Mouse (Mus musculus) fibroblast of lung, adult 2 months (primary cell): ENCODE results near the gene Vipr2.

Experiments
- DNase-seq: peaks from one replicate; pipeline ENCODE4 v3.0.0-alpha.2; 2011; ENCODE audit warnings: low read depth

The Vipr2 gene

DNA sequence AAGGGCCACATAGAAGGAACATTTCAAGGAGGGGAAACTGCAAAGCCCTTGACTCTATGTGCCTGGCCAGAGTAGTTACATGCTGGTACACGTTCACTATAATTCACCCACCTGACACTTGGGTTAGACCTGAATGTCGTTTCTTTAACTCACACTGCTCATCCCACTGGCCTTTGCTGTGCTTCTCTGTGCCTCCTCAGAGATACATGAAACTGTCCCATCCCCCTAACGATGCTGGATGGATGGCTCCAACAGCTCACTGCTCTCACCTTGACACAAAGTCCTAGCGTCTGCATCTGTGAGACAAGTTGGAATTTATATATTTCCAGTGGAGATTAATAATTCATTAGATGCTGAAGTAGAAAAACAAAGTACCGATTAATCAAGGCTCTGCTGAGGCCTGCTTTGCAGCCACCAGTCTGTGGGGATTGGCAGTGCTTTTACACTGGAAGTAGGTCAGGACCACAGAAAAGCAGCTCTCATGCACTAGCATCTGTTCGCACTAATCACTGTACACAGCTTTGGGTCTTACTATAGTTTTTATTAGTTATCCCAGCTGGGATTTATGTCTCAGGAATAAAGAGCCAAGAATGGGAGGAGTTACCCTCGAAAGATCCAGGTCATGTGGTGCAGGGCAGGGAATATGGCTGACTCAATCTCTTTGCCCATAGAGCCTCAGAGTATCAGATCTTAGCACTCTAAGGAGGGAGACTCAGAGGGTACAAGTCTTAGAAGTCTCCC lies 79.4 kb downstream of the Vipr2 start:
- DNase-seq: no peak

DNA sequence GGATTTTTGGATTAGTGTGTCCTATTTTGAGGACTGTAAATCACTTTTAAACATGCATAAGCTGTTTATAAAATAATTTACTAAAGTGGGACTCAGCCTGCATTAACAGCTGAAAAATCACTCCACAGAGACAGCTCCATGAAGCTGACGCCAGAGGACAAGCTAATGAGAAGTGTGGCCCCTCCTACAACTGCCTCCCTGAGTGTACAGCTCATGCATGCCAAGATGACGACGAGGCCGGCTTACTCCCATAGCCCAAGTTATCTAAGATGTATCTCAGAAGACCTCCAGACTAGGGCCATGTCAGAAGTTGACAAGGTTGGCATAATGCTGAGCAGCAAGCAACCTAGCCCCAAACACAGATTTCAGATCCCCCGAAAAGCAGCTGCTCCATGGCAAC lies 81.7 kb downstream of the Vipr2 start:
- DNase-seq: no peak

GRCm38 (mm10) chr12:116159695-116160094 lies 82.2 kb downstream of the Vipr2 start:
- DNase-seq: no peak

DNA sequence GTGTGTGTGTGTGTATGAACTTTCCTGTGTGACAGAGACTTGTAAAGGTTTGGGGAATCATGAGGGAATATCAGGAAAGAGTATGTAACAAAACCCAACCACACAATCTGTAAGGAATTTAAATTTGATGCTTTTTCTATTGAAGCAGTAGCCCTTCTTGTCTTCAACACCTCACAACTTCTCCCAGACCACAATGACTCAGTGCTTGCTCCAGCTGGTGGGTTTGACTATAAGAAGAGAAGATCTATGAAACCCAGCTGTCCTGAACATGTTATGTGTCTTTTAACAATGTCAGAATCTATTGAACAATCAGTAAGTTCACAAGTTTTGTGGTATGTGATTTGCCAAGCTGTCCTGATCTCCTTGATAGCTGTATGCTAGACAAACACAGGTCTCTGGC lies 87.8 kb downstream of the Vipr2 start:
- no peak for DNase-seq

GRCm38 (mm10) chr12:116169666-116170065 lies 92.1 kb downstream of the Vipr2 start:
- DNase-seq: no peak

- no peak for DNase-seq
Measured at GRCm38 (mm10) chr12:116176930-116177329, 99.4 kb downstream of the Vipr2 start.

DNA sequence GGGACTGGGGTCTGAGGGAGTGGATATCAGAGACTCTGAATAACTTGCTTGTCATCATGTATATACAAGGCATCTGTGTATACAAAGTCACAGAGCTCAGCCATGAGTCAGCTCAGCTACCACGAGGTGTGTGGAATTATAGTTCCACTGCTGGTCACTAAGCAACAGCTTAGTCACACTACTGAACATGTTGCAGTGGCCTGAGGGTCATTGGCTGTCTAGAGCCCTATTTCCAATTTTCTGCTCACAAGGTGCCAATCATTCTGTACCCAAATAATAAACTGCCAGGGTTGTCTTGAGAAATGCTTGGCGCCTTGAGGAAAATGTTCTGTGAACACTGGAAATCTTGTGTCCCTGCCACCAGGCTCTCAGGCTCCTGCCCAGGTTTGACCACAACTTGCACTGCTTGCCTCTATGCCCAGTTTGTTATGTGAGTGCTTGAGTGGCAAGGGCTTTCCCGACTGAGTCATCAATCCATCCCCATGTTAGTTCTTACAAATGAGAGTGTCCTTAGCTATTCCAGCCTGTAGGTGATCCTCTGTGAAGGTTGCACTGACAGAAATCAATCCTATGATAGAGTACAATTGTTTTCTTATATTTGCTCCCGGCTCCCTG lies 104.0 kb downstream of the Vipr2 start:
- peak; percentile 87 for DNase-seq

GRCm38 (mm10) chr12:116182376-116182775 lies 104.8 kb downstream of the Vipr2 start:
- DNase-seq: no peak

DNA sequence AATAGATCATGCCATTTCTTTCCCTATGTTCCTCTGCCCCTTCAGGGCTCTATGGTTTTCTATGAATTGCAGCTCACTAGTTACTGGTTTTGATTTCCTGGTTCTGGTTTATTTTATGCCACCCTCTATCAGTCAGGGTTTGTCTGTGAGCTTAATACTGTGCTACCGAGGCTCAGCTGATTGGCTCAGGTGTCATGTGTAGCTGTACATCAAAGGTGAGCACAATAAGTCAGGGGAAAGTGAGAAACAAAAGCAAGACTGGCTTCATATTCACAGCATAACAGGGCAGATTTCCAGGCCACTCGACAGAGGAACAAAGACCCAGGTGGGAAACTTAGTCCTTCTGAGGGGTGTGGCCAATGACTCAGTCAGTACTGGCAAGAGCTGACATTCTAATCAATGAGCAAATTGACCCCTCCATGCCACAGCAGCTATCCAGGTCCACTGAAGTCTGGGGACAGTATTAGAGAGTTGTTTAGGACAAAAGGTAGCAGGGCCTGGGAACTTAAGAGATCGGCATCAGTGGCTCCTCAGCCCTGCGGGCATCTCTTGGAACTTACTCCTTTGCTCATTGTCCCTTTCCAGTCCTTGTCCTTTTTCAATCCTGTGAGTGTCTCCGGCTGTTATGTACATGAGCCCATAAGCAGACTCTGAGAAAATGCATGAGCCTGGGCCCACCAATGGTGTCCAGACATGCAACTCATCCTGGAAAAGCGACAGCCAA lies 105.8 kb downstream of the Vipr2 start:
- no peak for DNase-seq

- no peak for DNase-seq
Measured at GRCm38 (mm10) chr12:116193952-116194351, 116.4 kb downstream of the Vipr2 start.

GRCm38 (mm10) chr12:116194641-116195040 lies 117.1 kb downstream of the Vipr2 start:
- no peak for DNase-seq
